Mouse (Mus musculus): ENCODE data around the gene St3gal6. TPM values are rescaled to one million over a fixed set of nuclear protein-coding genes. Genes with fewer than 3 reads are reported as not detected.
A peak's percentile ranks its signal among the peaks of the same experiment; 100 is the strongest.

Gene St3gal6
- total and polyA plus RNA-seq, 3 experiments = 33.7 to 47.0 (median 37.7) TPM

DNA sequence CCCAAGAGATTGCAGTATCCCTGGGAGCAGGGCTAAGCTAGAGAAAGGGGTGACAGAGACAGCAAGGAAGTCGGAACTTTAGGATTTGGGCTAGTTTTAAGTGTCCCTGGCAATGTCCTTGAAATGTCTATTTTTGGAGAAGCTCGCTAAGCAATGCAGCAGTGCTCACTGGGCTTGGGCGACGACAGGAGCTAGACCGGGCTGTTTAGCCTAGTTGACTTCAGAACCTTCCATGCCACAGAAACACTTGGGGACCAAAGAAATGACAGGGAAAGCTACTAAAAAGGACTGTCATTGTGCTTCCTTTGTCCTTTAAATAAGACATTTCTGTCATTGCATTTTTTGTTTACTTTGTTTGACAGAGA, 42.2 kb downstream of the St3gal6 start:
- Histone ChIP-seq H3K79me2 (replicated peaks; ENCODE audit: control insufficient read depth, insufficient read depth, low read length) (no peaks in the 10 kb centered on the region), H3K4me3 (no peak overlapping the region), H3K4me1 (ENCODE audit: control insufficient read depth, insufficient read depth, low read length) (peaks cover 14% of the 10 kb centered on the region), H3K27me3 (ENCODE audit: control insufficient read depth, insufficient read depth, low read length) (no peaks in the 10 kb centered on the region), H3K27ac (peak overlapping the region; percentile 60), H3K36me3 (ENCODE audit: control insufficient read depth, insufficient read depth, low read length) (peaks cover 38% of the 10 kb centered on the region), H3K9ac (ENCODE audit: low read depth, low read length) (no peak overlapping the region)
- peak in 1 of 2 experiments; percentile 24 for DNase-seq
- TF ChIP-seq POLR2A (IDR thresholded peaks at IDR 0.05; ENCODE audit: insufficient read depth, low read depth, low read length) (no peak), EP300 (IDR thresholded peaks at IDR 0.05; ENCODE audit: insufficient read depth, low read depth, low read length) (no peak), CTCF (IDR thresholded peaks at IDR 0.05) (no peak)
- intact Hi-C loops (cut with DNase I) = no loop called here
- 11% methylated on average over 5 of the region's 5 CpGs for WGBS

DNA sequence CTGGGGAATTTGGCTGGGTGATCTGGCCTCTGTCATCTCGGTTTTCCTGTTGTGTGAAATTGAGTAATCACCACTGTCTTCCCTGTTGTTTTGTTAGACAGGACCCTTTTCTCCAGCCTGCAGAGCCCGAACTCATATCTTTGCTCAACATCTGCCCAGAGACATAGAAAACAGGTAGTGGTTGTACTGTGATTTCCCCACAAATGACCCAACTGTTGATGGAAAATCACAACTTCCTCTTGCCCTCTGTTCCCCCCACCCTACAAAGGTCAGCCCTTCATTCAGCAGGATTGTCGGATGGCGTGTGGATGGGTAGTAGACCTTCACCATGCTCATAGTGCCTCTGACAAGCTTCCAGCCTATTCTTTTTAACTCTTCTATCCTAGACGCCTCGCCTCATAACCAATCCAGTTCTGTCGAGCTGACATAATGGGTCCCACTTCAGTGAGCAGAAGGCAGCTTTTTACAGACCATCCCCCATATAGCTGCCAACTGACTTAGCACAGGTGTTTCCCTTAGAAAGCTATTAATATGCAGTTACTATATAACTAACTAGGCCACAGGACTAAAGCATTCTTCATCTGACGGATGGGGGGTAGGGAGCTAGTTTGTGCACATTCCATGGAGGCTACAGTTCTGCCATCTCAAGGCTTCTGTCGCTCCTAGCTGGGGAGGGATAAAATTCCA, 42.7 kb downstream of the St3gal6 start:
- H3K9ac ChIP-seq (ENCODE audit: low read depth, low read length) = no peak overlapping the region

DNA sequence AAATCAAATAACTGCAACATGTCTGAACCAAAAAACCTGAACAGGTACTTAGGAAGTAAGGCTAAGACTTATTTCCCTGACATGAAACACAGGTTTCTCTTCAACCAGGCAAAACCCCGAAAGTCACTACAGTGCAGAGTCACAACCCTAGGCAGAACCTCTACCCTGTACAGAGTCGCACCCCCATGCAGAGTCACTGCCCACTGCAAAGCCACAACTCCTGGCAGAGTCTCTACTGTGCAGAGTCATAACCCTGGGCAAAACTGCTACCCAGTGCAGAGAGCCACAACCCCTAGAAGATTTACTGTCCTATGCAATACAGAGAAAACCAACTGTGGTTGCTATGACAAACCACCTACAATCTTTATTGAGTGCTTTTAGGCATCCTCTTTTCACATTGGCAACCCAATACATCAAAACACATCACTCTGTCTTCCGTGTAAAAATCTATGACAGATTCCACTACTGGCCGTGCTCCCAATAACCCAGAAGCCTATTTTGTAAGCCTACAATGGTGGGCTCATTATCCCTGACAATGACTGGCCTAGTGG, 44.1 kb downstream of the St3gal6 start:
- 86% methylated on average over 4 of the region's 4 CpGs for WGBS

More for the DNA sequence above, 42.7 kb downstream of the St3gal6 start:
- Histone ChIP-seq H3K27ac (peak overlapping the region; percentile 60), H3K4me3 (no peak overlapping the region), H3K4me1 (ENCODE audit: control insufficient read depth, insufficient read depth, low read length) (peaks cover 17% of the 10 kb centered on the region), H3K79me2 (replicated peaks; ENCODE audit: control insufficient read depth, insufficient read depth, low read length) (no peaks in the 10 kb centered on the region), H3K36me3 (ENCODE audit: control insufficient read depth, insufficient read depth, low read length) (peaks cover 39% of the 10 kb centered on the region), H3K27me3 (ENCODE audit: control insufficient read depth, insufficient read depth, low read length) (no peaks in the 10 kb centered on the region)
- TF ChIP-seq CTCF (IDR thresholded peaks at IDR 0.05) (no peak), EP300 (IDR thresholded peaks at IDR 0.05; ENCODE audit: insufficient read depth, low read depth, low read length) (no peak), POLR2A (IDR thresholded peaks at IDR 0.05; ENCODE audit: insufficient read depth, low read depth, low read length) (no peak)
- WGBS = 41% methylated on average over 9 of the region's 9 CpGs
- intact Hi-C loops (cut with DNase I) = no loop called here
- DNase-seq = peak in 1 of 2 experiments; percentile 26

DNA sequence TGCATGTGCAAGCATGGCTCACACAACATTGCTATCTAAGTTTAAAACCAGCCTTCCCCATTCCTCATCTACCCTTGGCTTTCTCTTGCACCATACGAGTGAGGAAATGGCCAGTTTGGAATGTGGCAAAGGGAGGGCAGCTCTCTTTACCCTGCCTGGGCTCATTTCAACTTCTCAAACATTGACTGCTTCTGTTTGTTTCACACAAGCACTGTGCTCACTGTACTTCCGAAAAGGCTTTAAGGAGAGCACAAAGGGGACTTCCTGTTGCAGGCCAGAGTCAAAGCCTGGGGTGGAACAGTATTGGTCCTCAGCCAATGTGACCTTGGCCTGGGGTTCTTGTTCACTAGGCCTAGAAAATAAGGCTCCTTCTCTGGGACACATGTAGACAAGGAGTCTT, 47.7 kb downstream of the St3gal6 start:
- H3K9ac ChIP-seq (ENCODE audit: low read depth, low read length) = peak overlapping the region; percentile 49; the same call in 1 of the 2 replicates
- no peaks in the 10 kb centered on the region for H3K79me2 ChIP-seq (replicated peaks; ENCODE audit: control insufficient read depth, insufficient read depth, low read length)
- H3K4me3 ChIP-seq = no peak overlapping the region
- peak; percentile 58 to 71 for DNase-seq
- peak overlapping the region; percentile 70 for H3K27ac ChIP-seq
- TF ChIP-seq CTCF (IDR thresholded peaks at IDR 0.05) (no peak), EP300 (IDR thresholded peaks at IDR 0.05; ENCODE audit: insufficient read depth, low read depth, low read length) (peak; percentile 60; the same call in 1 of the 2 replicates), POLR2A (IDR thresholded peaks at IDR 0.05; ENCODE audit: insufficient read depth, low read depth, low read length) (no peak)
- WGBS = 25% methylated on average over 2 of the region's 2 CpGs
- intact Hi-C loops (cut with DNase I) = loop anchor here (2.0 kb wide), 2 partner anchors 20 to 36 kb away; no protein-coding TSS in a partner anchor
- H3K27me3 ChIP-seq (ENCODE audit: control insufficient read depth, insufficient read depth, low read length) = no peaks in the 10 kb centered on the region
- H3K4me1 ChIP-seq (ENCODE audit: control insufficient read depth, insufficient read depth, low read length) = peaks cover 12% of the 10 kb centered on the region
- H3K36me3 ChIP-seq (ENCODE audit: control insufficient read depth, insufficient read depth, low read length) = peaks cover 47% of the 10 kb centered on the region

More for the DNA sequence above, 44.1 kb downstream of the St3gal6 start:
- intact Hi-C loops (cut with DNase I) = no loop called here
- Histone ChIP-seq H3K79me2 (replicated peaks; ENCODE audit: control insufficient read depth, insufficient read depth, low read length) (no peaks in the 10 kb centered on the region), H3K27ac (no peak overlapping the region; the same call in 1 of the 2 replicates), H3K36me3 (ENCODE audit: control insufficient read depth, insufficient read depth, low read length) (peaks cover 51% of the 10 kb centered on the region), H3K4me1 (ENCODE audit: control insufficient read depth, insufficient read depth, low read length) (peaks cover 22% of the 10 kb centered on the region), H3K4me3 (no peak overlapping the region), H3K27me3 (ENCODE audit: control insufficient read depth, insufficient read depth, low read length) (no peaks in the 10 kb centered on the region), H3K9ac (ENCODE audit: low read depth, low read length) (no peak overlapping the region)
- DNase-seq = no peak
- TF ChIP-seq POLR2A (IDR thresholded peaks at IDR 0.05; ENCODE audit: insufficient read depth, low read depth, low read length) = no peak
- TF ChIP-seq CTCF (IDR thresholded peaks at IDR 0.05) = no peak
- no peak for TF ChIP-seq EP300 (IDR thresholded peaks at IDR 0.05; ENCODE audit: insufficient read depth, low read depth, low read length)

DNA sequence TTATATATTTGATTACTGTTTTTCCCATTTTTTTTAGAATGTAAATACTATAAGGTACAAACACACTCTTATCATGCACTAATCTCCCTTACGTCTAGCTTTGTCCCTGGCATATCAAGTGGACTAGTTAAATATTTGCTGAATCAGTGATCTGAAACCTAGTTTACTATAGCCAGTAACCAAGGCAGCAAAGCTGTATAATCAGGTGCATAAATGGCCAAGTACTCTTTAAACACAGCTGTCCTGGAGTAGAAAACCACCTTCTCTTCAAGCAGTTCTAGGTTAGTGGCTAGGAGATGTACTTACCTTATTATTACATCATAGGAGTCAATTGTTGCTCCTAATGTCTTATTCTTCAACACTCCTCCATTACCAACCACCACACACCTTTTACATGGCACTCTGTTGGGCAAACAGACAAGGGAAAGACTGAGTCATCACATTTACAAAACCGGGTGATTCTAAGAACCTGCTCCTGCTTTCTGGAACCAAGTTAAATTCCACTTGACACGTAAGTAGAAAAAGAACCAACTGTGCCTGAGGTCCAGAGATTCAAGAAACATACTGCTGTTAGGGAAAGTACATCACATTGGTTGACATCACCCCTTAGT, 48.4 kb downstream of the St3gal6 start:
- no peak for TF ChIP-seq POLR2A (IDR thresholded peaks at IDR 0.05; ENCODE audit: insufficient read depth, low read depth, low read length)
- TF ChIP-seq EP300 (IDR thresholded peaks at IDR 0.05; ENCODE audit: insufficient read depth, low read depth, low read length) = no peak
- TF ChIP-seq CTCF (IDR thresholded peaks at IDR 0.05) = no peak
- Histone ChIP-seq H3K4me3 (no peak overlapping the region), H3K27ac (peak overlapping the region; percentile 70), H3K9ac (ENCODE audit: low read depth, low read length) (no peak overlapping the region), H3K27me3 (ENCODE audit: control insufficient read depth, insufficient read depth, low read length) (no peaks in the 10 kb centered on the region), H3K36me3 (ENCODE audit: control insufficient read depth, insufficient read depth, low read length) (peaks cover 48% of the 10 kb centered on the region), H3K4me1 (ENCODE audit: control insufficient read depth, insufficient read depth, low read length) (peaks cover 9% of the 10 kb centered on the region), H3K79me2 (replicated peaks; ENCODE audit: control insufficient read depth, insufficient read depth, low read length) (no peaks in the 10 kb centered on the region)
- WGBS = 70% methylated on average over 3 of the region's 3 CpGs
- intact Hi-C loops (cut with DNase I) = loop anchor here (2.0 kb wide), 2 partner anchors 21 to 37 kb away; no protein-coding TSS in a partner anchor
- DNase-seq = no peak

All from heart, adult 2 months (tissue).